Mouse (Mus musculus): ENCODE measurements around the gene Alox5.

DNA sequence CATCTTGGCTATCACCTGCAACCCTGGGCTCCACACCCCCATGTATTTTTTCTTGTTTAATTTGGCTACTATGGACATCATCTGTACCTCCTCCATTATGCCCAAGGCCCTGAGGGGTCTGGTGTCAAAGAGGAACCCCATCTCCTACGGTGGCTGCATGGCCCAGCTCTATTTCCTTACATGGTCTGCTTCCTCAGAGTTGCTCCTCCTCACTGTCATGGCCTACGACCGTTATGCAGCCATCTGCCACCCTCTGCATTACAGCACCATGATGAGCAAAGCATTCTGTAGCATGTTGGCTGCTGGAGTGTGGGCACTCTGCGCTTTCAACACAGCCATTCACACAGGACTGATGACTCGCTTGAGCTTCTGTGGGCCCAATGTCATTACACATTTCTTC lies 32.8 kb upstream of the Alox5 start:
- TF ChIP-seq CTCF (IDR thresholded peaks at IDR 0.05; ENCODE audit: borderline replicate concordance, extremely low read depth, insufficient read depth, insufficient read length): no peak
- TF ChIP-seq POLR2A (IDR thresholded peaks at IDR 0.05; ENCODE audit: borderline replicate concordance, extremely low read depth, insufficient read depth, insufficient read length, poor library complexity, severe bottlenecking): no peak
